Mouse (Mus musculus): ENCODE measurements around the gene Tmem184c.

DNA sequence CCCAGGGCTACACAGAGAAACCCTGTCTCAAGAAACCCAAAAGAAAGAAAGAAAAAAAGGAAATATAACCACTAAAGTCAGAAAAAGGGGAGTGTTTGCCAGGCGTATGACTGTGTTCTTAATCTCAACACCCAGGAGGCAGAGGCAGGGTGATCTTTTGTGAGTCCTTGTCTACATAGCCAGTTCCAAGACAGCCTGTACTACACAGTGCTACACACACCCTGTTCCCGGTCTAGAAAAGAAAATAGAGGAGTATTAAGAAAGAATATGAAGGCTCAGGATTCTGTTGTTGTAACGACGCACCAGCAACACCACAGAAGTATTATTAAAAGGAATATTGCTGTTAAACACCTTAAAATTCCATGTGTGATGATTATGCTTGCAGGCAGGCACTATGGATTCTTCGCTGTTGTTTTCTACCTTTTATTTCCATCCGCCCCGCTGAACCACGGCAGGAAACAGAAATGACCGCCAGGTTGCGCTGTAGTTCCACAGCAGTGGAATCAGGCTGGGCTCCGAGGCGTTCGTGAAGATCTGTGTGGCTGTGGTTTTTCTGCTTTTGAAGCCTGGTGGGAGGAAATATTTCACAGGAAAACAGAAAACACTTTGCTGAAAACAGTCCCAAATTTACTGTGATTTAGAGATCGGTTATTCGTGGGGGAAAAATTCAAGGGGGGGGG is 19.5 kb upstream of the Tmem184c start:
- TF ChIP-seq CTCF (conservative IDR thresholded peaks at IDR 0.05; ENCODE audit: insufficient read depth, insufficient read length, low read depth, low read length) (peak; percentile 92), POLR2A (IDR thresholded peaks at IDR 0.05; ENCODE audit: low read depth, low read length) (no peak)
